Mouse (Mus musculus): ENCODE measurements around the gene Tmem163. TPM values are rescaled to one million over a fixed set of nuclear protein-coding genes. Genes with fewer than 3 reads are reported as not detected.

Gene Tmem163
- total and polyA plus RNA-seq, 2 experiments: 0.09 to 0.35 TPM

GRCm38 (mm10) chr1:127666221-127666620, 13.1 kb downstream of the Tmem163 start:
- Histone ChIP-seq H3K36me3 (ENCODE audit: control insufficient read depth, insufficient read depth, low read length) (no peaks in the 10 kb centered on the region), H3K4me1 (ENCODE audit: control insufficient read depth, insufficient read depth, low read length) (no peaks in the 10 kb centered on the region; the same call in 1 of the 2 replicates), H3K27me3 (ENCODE audit: control insufficient read depth, insufficient read depth, low read length) (no peaks in the 10 kb centered on the region), H3K9ac (ENCODE audit: low read depth, low read length) (no peak overlapping the region), H3K79me2 (ENCODE audit: control insufficient read depth, insufficient read depth, low read length) (no peaks in the 10 kb centered on the region), H3K4me3 (ENCODE audit: insufficient read depth, low read depth, low read length) (no peak overlapping the region), H3K27ac (replicated peaks; ENCODE audit: insufficient read depth, low read depth, low read length) (no peak overlapping the region)
- TF ChIP-seq CTCF (IDR thresholded peaks at IDR 0.05; ENCODE audit: low read depth, low read length): no peak
- TF ChIP-seq POLR2A (IDR thresholded peaks at IDR 0.05; ENCODE audit: extremely low read depth, insufficient read depth, low read length): no peak
- DNase-seq (ENCODE audit: extremely low read depth, low read depth, low spot score): no peak
- WGBS: 83% methylated on average over 6 of the region's 6 CpGs

- WGBS: 73% methylated on average over 13 of the region's 13 CpGs
- H3K9ac ChIP-seq (ENCODE audit: low read depth, low read length): no peak overlapping the region
- no peak overlapping the region for H3K4me3 ChIP-seq (ENCODE audit: insufficient read depth, low read depth, low read length)
- no peak for TF ChIP-seq POLR2A (IDR thresholded peaks at IDR 0.05; ENCODE audit: extremely low read depth, insufficient read depth, low read length)
- no peak overlapping the region for H3K27ac ChIP-seq (replicated peaks; ENCODE audit: insufficient read depth, low read depth, low read length)
- no peaks in the 10 kb centered on the region for H3K27me3 ChIP-seq (ENCODE audit: control insufficient read depth, insufficient read depth, low read length)
- no peaks in the 10 kb centered on the region for H3K79me2 ChIP-seq (ENCODE audit: control insufficient read depth, insufficient read depth, low read length)
- H3K4me1 ChIP-seq (ENCODE audit: control insufficient read depth, insufficient read depth, low read length): no peaks in the 10 kb centered on the region
- H3K36me3 ChIP-seq (ENCODE audit: control insufficient read depth, insufficient read depth, low read length): no peaks in the 10 kb centered on the region
- no peak for DNase-seq (ENCODE audit: extremely low read depth, low read depth, low spot score)
Measured at GRCm38 (mm10) chr1:127662385-127663068, 16.8 kb downstream of the Tmem163 start.

GRCm38 (mm10) chr1:127661118-127662012, 18.0 kb downstream of the Tmem163 start:
- no peak for DNase-seq (ENCODE audit: extremely low read depth, low read depth, low spot score)
- Histone ChIP-seq H3K27ac (replicated peaks; ENCODE audit: insufficient read depth, low read depth, low read length) (no peak overlapping the region), H3K4me1 (ENCODE audit: control insufficient read depth, insufficient read depth, low read length) (no peaks in the 10 kb centered on the region), H3K36me3 (ENCODE audit: control insufficient read depth, insufficient read depth, low read length) (no peaks in the 10 kb centered on the region), H3K9ac (ENCODE audit: low read depth, low read length) (no peak overlapping the region), H3K27me3 (ENCODE audit: control insufficient read depth, insufficient read depth, low read length) (no peaks in the 10 kb centered on the region), H3K4me3 (ENCODE audit: insufficient read depth, low read depth, low read length) (no peak overlapping the region), H3K79me2 (ENCODE audit: control insufficient read depth, insufficient read depth, low read length) (no peaks in the 10 kb centered on the region)
- TF ChIP-seq POLR2A (IDR thresholded peaks at IDR 0.05; ENCODE audit: extremely low read depth, insufficient read depth, low read length) (no peak), CTCF (IDR thresholded peaks at IDR 0.05; ENCODE audit: low read depth, low read length) (no peak)
- WGBS: 37% methylated on average over 13 of the region's 13 CpGs

GRCm38 (mm10) chr1:127651564-127651963, 27.8 kb downstream of the Tmem163 start:
- H3K27ac ChIP-seq (replicated peaks; ENCODE audit: insufficient read depth, low read depth, low read length): no peak overlapping the region
- H3K36me3 ChIP-seq (ENCODE audit: control insufficient read depth, insufficient read depth, low read length): no peaks in the 10 kb centered on the region
- H3K27me3 ChIP-seq (ENCODE audit: control insufficient read depth, insufficient read depth, low read length): no peaks in the 10 kb centered on the region
- 55% methylated on average over 2 of the region's 2 CpGs for WGBS
- no peak for DNase-seq (ENCODE audit: extremely low read depth, low read depth, low spot score)
- TF ChIP-seq CTCF (IDR thresholded peaks at IDR 0.05; ENCODE audit: low read depth, low read length): no peak
- H3K4me3 ChIP-seq (ENCODE audit: insufficient read depth, low read depth, low read length): no peak overlapping the region
- H3K9ac ChIP-seq (ENCODE audit: low read depth, low read length): no peak overlapping the region
- no peaks in the 10 kb centered on the region for H3K4me1 ChIP-seq (ENCODE audit: control insufficient read depth, insufficient read depth, low read length)
- no peaks in the 10 kb centered on the region for H3K79me2 ChIP-seq (ENCODE audit: control insufficient read depth, insufficient read depth, low read length)

GRCm38 (mm10) chr1:127642976-127643769, 36.2 kb downstream of the Tmem163 start:
- TF ChIP-seq POLR2A (IDR thresholded peaks at IDR 0.05; ENCODE audit: extremely low read depth, insufficient read depth, low read length): no peak
- no peak for TF ChIP-seq CTCF (IDR thresholded peaks at IDR 0.05; ENCODE audit: low read depth, low read length)
- H3K4me1 ChIP-seq (ENCODE audit: control insufficient read depth, insufficient read depth, low read length): no peaks in the 10 kb centered on the region
- DNase-seq (ENCODE audit: extremely low read depth, low read depth, low spot score): no peak
- no peaks in the 10 kb centered on the region for H3K27me3 ChIP-seq (ENCODE audit: control insufficient read depth, insufficient read depth, low read length)
- no peaks in the 10 kb centered on the region for H3K79me2 ChIP-seq (ENCODE audit: control insufficient read depth, insufficient read depth, low read length)
- H3K27ac ChIP-seq (replicated peaks; ENCODE audit: insufficient read depth, low read depth, low read length): no peak overlapping the region
- no peaks in the 10 kb centered on the region for H3K36me3 ChIP-seq (ENCODE audit: control insufficient read depth, insufficient read depth, low read length)
- no peak overlapping the region for H3K9ac ChIP-seq (ENCODE audit: low read depth, low read length)
- WGBS: 87% methylated on average over 12 of the region's 12 CpGs
- no peak overlapping the region for H3K4me3 ChIP-seq (ENCODE audit: insufficient read depth, low read depth, low read length)
